Mouse (Mus musculus): ENCODE data around the gene Hoxb6.

The Hoxb6 gene

DNA sequence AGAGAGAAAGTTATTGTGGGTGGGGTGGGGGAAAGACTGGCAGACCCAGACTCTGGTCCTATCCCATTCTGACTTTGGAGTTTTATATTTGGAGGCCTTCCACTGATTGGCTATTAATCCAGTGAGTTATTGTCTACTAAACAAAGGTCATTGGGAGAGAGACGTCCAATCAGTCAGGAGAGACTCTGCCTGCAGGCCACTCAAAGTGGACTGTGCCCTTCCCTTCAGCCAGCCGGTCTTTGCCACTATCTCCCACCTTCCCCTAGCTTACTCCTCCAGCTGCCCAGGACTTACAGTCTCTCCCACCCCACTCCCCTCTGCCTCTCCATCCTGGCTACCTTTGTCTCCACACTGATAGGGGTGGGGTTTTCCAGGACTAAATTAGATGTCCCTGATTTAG is 44.3 kb downstream of the Hoxb6 start:
- no peak for DNase-seq (ENCODE audit: low spot score in 2 of 2)

DNA sequence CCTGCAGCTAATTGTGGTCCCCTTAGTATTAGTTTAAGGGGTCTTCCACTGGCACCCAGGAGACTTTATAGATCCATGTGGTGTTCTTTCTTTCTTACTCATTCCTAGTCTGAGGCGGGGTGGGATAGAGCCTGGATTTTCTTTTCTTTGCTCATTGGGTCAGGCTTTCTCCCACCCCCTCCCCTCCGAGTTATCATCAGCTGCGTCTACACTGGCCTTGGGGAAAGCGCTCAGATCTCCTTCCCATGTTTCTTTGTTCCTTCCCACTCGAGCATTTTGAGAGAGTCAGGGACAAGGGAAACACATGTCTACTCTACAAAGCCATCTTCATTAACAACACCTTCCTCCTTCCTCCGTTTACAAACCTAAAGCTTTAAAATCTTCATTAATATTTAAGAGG is 44.8 kb downstream of the Hoxb6 start:
- no peak for DNase-seq (ENCODE audit: low spot score in 2 of 2)

DNA sequence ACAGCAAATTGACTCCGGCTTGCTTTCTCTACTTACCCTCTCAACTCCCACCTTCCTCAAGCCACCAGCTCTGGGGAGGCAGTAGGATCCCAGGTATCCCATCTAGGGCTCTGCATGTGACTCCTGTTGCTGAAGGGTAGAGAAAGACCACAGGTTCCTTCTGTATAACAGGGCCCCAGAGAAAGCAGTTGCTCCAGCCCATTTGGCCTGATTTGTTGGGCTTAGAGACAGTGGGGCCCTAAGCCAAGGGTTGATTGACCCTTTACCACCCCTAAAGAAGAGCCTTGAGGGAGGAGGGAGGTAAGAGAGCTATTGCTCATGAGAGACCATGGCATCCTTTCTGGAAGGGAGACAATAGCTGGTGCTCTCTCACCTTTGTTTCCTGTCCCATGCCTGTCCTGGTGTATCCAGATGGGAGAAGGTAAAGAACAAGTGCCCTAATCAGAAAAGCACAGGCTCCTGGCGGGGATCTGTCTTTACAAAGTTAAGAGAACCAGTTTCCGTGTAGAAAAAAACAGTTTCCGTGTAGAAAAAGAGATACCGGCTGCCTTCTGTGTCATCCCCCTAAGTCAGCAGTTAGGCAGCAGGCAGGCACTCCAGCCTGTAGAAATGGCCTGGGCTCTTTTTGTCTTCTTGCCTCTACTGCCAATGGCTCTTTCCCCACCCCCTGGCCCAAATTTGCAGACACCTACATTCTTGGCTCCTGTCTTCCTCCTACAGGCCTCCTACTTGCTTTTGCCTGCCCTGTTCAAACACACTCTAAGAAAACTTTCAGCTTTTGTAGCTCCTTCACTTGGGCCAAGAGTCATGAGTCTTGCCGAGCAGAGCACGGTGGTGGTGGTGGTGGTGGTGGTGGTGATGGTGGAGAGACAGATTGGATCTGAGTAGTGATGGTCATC is 46.9 kb downstream of the Hoxb6 start:
- DNase-seq (ENCODE audit: low spot score in 2 of 2) = no peak

DNA sequence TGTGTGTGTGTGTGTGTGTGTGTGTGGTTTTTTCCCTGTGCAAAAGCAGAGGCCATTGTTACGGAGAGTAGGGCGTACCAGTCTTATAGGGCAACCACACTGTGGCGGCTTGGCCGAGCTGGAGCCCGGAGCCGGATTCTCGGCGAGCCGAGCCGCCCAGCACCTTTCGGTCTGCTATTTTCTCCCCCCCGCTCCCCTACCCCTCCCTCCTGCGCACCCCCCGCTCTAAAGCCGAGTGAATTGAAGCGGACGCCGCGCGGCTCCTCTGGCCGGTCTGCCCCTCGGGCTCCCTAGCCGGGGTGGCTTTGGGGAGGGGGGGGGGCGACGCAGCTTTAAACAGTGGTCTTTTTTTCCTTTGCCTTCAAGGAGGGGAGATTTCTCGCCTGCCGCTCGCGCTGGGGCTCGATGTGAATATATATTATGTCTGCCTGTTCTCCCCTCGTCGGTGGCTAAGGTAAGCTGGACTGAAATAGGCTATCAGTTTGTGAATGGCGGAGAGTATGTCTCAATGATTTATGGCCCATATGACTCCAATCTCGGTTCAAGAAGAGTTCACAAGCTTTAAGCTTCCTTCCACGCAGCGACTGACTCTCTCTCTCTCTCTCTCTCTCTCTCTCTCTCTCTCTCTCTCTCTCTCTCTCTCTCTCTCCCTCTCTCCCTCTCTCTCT is 48.6 kb downstream of the Hoxb6 start:
- DNase-seq (ENCODE audit: low spot score in 2 of 2) = no peak

DNA sequence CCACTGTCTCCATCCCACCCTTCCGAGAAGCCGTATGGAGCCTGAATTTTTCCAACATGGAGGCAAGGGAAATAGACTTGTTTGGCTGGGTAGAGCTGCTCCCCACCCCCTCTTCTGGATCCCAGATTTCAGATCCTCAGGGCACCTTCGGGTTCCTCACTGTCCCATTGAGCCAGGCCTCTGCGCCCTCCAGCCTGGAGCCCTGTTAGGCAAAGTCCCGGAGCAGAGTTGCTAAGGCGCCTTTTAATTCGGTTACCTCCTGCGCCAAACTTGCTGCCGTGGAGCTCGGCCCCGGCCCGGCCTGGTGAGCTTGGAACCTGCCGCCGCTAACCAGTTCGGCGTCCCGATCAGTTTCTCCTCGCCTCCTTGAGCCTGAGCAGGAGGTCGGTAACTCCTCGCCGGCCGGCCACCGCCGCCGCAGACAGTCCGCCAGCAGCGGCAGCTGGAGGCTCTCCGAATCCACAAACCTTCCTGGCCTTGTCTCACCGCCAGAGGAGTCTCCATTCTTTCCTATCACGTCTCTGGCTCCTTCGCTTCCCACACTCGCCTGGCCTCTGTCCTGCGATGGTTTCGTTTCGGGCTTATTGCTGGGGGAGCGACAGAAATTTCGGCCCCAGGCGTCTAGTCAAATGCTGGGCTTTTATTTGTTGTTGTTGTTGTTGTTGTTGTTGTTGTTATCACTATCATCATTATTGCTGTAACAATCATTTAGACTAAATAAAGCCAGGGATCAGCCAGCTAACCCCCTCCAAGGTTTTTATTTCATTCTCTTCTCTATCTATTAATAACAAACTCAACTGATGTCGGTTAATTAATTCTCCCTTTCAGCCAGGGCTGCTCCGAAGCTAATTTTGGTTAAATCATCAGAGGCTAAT is 49.7 kb downstream of the Hoxb6 start:
- DNase-seq (ENCODE audit: low spot score in 2 of 2) = no peak

DNA sequence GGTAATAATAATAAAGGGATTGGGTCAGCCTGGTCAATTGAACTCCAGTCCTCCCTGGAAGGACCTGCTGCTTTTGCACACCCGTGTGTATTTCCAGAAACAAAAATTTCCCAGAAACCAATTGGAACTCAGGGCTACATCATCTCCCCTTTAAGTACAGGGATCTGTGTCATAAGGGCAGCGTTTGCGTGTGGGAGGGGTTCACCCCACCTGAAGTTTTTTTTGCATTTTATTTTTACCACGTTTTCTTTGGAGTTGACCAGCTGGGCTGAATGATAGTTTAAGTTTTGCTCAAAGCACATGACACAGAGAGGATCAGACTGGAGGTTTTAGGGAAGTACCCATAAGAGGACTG is 50.3 kb downstream of the Hoxb6 start:
- no peak for DNase-seq (ENCODE audit: low spot score in 2 of 2)

DNA sequence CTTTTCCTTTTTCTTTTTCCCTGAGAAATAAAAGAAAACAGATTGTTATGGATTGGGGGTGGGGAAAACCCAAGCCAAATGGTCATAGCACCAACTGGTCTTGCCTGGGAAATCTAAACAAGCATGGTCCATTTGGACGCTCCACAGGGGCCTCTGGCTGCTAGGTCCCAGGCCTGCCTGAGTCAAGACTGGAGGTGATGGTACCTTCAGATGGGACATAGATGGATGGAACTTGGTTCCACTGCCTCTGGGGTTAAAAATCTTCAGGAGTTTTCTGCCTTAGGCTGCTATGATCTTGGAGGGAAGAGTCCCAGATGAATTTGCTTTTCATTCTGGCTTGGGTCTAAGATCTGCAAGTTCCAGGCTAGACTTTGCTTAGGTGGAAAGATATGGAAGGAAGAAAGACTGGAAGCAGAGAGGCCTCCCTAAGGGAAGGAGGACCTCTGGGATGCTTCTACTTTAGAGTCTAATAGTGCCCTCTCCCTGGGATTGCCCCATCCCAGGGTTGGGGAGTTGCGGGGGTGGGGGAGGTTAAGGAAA is 51.0 kb downstream of the Hoxb6 start:
- no peak for DNase-seq (ENCODE audit: low spot score in 2 of 2)

DNA sequence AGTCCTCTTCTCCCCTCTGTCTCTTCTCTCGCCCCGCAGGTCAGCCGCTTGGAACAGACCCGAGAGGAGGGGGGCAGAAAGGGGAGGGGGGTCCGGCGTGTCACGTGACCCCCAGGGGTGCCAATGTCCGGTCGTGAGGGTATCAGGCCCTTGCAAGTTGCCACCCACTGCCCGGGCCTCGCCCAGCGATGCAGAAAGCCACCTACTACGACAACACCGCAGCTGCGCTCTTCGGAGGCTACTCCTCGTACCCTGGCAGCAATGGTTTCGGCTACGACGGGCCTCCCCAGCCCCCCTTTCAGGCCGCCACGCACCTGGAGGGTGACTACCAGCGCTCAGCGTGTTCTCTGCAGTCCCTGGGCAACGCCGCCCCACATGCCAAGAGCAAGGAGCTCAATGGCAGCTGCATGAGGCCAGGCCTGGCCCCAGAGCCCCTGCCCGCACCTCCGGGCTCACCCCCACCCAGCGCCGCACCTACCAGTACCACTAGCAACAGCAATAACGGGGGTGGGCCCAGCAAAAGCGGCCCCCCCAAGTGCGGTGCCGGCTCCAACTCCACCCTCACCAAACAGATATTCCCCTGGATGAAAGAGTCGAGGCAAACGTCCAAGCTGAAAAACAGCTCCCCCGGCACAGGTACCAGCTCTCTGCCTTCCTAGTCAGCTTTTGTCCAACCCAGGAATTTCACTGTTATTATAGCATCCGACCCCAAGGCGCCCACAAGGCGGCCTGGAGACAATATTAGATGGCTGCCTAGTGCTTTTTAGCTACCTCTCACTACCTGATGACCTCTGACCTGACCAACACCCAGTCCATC is 52.0 kb downstream of the Hoxb6 start:
- DNase-seq (ENCODE audit: low spot score in 2 of 2) = no peak

DNA sequence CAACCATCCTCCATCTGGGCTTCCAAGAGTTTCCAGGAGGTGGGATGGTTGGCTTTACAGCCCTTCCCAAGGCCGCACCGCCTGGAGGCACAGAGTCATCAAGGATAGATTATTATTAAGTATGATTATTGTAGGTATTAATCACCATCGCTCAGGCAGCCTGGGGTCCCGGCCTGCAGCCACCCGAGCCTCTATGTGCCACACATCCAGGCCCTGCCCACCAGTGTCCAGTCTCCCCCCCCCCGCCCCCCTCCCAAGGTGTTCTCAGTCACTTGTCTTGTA is 52.5 kb downstream of the Hoxb6 start:
- no peak for DNase-seq (ENCODE audit: low spot score in 2 of 2)

DNA sequence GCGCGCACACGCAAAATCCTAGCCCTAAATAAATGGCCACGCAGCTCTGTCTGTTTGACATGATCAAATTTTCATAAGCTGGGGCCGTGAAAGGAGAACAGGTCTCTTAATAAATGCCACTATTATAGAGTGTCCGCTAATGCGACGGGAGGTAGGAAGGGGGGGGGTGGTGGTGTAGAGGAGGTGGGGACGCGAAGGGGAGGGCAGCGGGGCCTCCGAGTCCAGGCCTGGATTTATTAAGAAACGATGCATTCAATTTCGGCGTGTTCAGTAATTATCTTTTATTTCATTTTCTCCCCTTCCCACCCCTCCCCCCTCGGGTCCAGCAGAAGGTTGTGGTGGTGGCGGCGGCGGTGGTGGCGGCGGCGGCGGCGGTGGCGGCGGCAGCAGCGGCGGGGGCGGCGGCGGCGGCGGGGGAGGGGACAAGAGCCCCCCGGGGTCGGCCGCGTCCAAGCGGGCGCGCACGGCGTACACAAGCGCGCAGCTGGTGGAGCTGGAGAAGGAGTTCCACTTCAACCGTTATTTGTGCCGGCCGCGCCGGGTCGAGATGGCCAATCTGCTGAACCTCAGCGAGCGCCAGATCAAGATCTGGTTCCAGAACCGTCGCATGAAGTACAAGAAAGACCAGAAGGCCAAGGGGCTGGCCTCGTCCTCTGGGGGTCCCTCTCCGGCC is 53.1 kb downstream of the Hoxb6 start:
- DNase-seq (ENCODE audit: low spot score in 2 of 2) = no peak

DNA sequence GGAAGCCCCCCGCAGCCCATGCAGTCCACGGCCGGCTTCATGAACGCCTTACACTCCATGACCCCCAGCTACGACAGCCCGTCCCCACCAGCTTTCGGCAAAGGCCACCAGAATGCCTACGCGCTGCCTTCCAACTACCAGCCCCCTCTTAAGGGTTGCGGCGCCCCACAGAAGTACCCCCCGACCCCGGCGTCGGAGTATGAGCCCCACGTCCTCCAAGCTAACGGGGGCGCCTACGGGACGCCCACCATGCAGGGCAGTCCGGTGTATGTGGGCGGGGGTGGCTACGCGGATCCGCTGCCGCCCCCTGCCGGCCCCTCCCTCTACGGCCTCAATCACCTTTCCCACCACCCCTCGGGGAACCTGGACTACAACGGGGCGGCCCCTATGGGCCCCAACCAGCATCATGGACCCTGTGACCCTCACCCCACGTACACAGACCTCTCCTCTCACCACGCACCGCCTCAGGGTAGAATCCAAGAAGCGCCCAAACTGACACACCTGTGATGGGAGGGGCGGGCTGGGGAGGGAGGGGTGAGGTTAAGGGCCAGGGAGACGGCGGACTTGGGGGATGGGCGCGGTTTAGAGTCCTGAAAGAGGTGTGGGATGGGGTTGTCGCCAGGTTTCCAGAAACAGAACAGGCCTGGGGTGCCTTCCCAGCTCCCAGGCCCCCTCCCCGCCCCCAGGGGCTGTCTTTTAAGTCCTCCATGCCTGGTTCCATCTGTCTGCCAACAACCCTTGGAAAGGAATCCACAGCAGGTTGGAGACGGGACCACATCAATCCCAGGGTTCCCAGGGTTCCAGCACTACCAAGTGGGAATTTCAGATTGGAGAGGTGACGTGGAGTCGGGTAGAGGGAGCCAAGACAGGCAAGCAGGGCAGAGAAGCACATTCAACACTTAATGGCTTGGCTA is 53.9 kb downstream of the Hoxb6 start:
- DNase-seq (ENCODE audit: low spot score in 2 of 2) = no peak

DNA sequence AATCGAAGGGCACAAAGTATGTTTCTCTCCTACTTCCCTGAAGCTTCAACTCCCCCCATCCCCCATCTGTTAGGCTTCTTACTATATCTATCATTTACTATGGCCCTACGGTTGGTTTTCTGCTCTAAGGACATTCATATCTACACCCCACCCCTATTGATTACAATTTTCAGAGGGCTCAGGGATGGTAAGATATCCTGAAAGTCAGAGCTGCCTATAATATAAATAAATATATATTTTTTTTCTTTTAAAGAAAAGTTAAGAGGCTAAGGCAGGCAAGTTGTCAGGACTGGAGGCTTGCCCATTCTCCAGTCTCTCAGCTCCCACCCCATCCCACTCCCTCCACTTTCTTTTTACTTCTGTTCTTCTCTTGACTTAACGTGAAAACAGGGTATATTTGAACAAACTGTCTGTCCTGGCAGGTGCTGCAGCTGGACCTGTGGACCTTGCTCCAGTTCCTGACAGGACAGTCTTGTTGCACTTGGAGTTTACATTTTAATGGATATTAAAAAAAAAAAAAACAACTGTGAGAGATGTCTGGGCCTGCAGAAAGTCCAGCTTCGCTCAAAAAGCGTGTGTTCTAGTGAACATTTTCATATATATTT is 54.7 kb downstream of the Hoxb6 start:
- DNase-seq (ENCODE audit: low spot score in 2 of 2) = no peak

DNA sequence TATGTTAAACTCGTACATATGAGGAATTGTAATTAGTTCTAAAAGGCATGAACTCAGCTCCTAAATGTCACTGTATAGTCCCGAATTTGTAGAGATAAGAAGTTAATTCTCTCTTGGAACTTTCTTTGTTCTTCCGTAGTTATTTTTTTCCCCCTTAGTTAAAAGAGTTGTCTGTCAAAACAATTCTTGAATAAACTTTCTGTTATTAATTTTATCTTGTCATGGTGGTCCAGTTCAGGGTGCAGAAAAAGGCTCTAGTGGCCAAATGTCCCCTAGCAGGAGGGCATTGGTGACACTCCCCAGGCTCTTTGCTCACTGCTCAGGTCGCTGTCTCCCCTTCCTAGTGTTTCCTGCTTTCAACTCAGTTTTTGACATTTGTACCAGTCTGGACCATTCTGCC is 55.4 kb downstream of the Hoxb6 start:
- no peak for DNase-seq (ENCODE audit: low spot score in 2 of 2)

DNA sequence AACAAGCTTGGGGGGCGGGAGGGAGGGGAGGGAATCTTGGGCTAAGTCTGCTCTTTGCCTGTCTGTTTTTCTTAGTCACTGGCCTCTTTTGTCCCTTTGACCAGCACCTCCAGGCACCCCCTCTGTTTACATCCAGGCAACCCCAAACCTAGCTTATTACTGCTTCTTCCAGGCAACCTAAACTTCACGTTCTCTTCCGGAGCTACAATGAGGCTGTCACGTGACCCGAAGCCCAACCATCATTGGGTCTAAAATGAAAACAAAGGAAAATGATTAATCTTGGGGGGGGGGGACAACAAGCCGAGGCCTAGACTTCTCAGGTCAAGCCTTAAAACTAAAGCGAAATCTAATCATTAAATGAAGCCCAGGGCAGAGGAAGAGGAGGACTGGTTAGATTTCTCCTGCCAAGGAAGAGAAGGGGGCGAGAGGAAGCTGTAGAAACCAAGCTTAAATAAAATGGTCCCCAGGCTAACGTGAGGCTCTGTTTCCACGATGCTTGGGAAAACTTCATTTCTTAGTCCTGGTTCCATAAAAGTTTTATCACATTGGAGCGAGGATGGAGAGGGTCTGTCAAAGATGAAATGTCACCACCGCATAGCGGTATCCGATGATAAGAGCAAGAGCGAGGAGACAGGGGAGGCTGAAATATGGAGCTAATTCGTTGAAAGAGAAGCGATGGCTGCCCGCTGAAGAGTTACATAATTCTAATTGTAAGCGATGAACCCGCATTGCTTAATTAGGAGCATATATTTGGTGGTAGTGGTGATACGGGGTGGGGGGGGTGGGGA is 56.1 kb downstream of the Hoxb6 start:
- DNase-seq (ENCODE audit: low spot score in 2 of 2) = no peak

DNA sequence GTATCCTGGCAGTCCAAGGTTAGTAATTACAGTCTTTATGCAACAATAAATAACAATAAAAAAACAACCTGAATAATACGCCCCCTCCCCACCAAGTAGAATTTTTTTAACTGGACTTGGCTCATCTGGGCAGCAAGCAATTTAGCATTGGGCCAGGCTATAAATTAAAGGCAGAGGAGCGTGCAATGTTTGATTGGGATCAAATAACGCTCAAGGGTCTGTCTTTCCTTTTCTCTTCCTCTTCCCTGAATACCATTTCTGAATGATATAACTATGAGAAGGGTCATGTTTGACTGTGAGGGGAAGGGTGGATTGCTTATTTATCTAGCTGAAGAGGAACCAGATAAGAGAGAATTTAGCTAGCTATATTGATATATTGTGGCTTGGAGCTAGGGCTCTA is 56.7 kb downstream of the Hoxb6 start:
- DNase-seq (ENCODE audit: low spot score in 2 of 2) = no peak

DNA sequence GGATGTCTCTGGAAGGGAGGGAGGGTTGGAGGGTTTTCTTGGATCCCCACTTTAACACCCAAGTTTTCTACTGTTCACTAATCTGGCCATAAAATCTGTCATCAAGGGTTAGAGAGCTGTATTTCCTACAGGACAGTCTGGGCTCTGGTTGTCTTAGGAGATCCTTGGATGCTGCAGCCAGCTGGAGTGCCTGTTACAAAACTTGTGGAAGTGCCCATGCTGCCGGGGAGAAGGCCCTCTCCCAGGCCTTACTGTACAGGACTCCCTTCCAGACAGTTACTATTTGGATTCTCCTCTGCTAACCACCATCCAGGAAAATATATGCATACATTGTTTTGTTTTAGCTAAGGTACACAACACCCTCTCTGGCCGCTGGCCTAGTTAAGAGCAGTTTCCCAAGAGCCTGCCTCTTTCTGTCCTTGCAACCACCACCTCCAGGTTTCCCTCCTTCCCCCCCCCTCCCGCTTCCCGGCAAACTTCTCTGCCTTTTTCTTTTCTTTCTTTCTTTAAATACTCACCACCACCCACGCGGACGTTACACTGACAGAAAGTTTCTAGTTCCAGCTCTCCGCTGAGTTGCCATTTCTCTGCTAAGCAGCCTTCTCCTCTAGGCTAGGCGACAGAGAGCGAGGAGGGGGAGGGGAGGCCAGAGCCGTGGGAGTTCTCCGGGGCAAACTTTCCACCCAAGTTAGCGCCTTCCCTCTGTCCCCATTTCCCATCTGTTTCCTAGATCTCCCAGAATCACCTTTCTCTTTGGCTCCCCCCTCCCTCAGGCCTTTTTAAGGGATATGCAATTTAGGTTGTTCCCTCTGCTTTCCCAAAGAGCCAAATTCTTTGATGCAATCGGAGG is 57.4 kb downstream of the Hoxb6 start:
- no peak for DNase-seq (ENCODE audit: low spot score in 2 of 2)

DNA sequence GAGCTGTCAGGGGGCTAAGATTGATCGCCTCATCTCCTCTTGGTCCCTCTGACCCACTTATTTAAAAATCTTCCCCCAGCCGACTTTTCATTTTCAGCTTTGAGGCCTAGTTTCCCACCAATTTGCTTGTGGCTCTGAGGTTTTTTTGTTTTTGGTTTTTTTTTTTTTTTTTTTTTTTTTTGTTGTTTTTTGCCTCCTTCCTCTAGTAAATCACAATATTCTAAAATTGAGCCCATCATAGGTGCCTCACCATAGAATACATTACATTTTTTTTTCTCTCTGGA is 58.0 kb downstream of the Hoxb6 start, which contains the start of gene Hoxb2:
TSS of gene Hoxb2 (plus strand) at position 185 of the 284 bp plus-strand sequence.
- no peak for DNase-seq (ENCODE audit: low spot score in 2 of 2)

DNA sequence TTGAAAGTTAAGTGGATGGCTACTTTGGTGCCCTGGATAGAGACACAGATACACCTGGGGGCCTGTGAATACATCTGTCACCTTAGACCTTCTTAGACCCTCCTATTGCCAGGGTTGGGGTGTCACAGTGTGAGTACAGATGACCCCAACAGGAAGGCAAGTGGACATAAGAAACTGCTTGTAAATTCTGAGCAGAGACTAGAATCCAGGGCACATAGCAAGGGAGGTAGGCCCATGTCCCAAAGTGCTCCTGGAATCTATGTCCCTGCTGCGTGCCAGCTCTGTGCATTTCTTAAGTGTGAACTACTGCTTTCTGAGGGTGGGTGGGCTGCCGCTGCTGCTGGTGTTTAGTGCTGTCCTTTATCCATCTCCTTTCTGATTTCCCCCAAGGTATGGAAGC is 58.5 kb downstream of the Hoxb6 start:
- DNase-seq (ENCODE audit: low spot score in 2 of 2) = no peak

Measured in spleen, postnatal 4 days (tissue).